Mouse (Mus musculus) adrenal gland, adult 18-20 months (tissue): ENCODE measurements around the gene Robo4. TPM values are rescaled to one million over a fixed set of nuclear protein-coding genes. Genes with fewer than 3 reads are reported as not detected.

Experiments used
- DNase-seq, 2 experiments: peaks; one replicate each; pipeline ENCODE4 v3.0.0; 2021 to 2022; ENCODE audit warnings: low spot score in 2 of 2
- total RNA-seq, 2 experiments: library from RNA; stranded (reverse); gene quantifications; 1 replicate in 1 of 2; 2 replicates in 1 of 2; pipeline ENCODE4 v1.2.3; 2021

Gene Robo4
- total RNA-seq, 2 experiments from 2014 or later = 18.3 to 18.5 TPM

GRCm38 (mm10) chr9:37452401-37452800, 50.7 kb downstream of the Robo4 start:
- no peak for DNase-seq

- DNase-seq = no peak
These were observed 51.6 kb downstream of the Robo4 start for GRCm38 (mm10) chr9:37453328-37453727.

GRCm38 (mm10) chr9:37454011-37454492, 52.4 kb downstream of the Robo4 start:
- DNase-seq = no peak

- no peak for DNase-seq
These were observed 53.3 kb downstream of the Robo4 start for GRCm38 (mm10) chr9:37454991-37455390.

- DNase-seq = no peak
These were observed 54.2 kb downstream of the Robo4 start for GRCm38 (mm10) chr9:37455868-37456267.

GRCm38 (mm10) chr9:37456481-37456910, 54.8 kb downstream of the Robo4 start:
- no peak for DNase-seq

GRCm38 (mm10) chr9:37457151-37457550, 55.5 kb downstream of the Robo4 start:
- no peak for DNase-seq

- DNase-seq = no peak
These were observed 58.0 kb downstream of the Robo4 start for GRCm38 (mm10) chr9:37459665-37460042.

GRCm38 (mm10) chr9:37460043-37460960, 58.6 kb downstream of the Robo4 start:
- DNase-seq = peak; percentile 23 to 28

GRCm38 (mm10) chr9:37460961-37461340, 59.3 kb downstream of the Robo4 start:
- no peak for DNase-seq

GRCm38 (mm10) chr9:37461571-37461970, 59.9 kb downstream of the Robo4 start:
- no peak for DNase-seq

GRCm38 (mm10) chr9:37462764-37463163, 61.1 kb downstream of the Robo4 start:
- peak; percentile 28 to 34 for DNase-seq

Other genes with a start within 250 kb of the Robo4 start
- 1 to 10 TPM; 5.0 to 5.6 TPM for gene Tmem218, start 193.7 kb upstream of the Robo4 start, total RNA-seq
- gene Slc37a2, start 146.2 kb upstream of the Robo4 start, total RNA-seq = 10 to 100 TPM; 22.8 to 44.7 TPM
- gene Ccdc15, start 53.5 kb upstream of the Robo4 start, total RNA-seq = 1 to 10 TPM; 1.9 to 2.0 TPM
- gene Hepacam, start 34.5 kb upstream of the Robo4 start, total RNA-seq = under 1 TPM in 1 of 2 experiments, not detected in 1; 0.36 TPM
- 1 to 10 TPM in 1 of 2 experiments, under 1 TPM in 1; 0.64 to 1.7 TPM for gene Robo3, start 31.3 kb downstream of the Robo4 start, total RNA-seq
- 10 to 100 TPM; 21.1 to 24.0 TPM for gene Msantd2, start 87.4 kb downstream of the Robo4 start, total RNA-seq
- 10 to 100 TPM; 34.6 to 38.3 TPM for gene Esam, start 126.2 kb downstream of the Robo4 start, total RNA-seq
- 1 to 10 TPM; 2.1 to 2.8 TPM for gene Vsig2, start 137.4 kb downstream of the Robo4 start, total RNA-seq
- gene Nrgn, start 151.0 kb downstream of the Robo4 start, total RNA-seq = 1 to 10 TPM; 1.7 to 3.5 TPM
- gene Siae, start 153.8 kb downstream of the Robo4 start, total RNA-seq = 10 to 100 TPM; 16.2 to 17.7 TPM
- 1 to 10 TPM; 3.3 to 4.4 TPM for gene Spa17, start 211.8 kb downstream of the Robo4 start, total RNA-seq